Mouse (Mus musculus): ENCODE measurements around the gene Gldc. TPM values are rescaled to one million over a fixed set of nuclear protein-coding genes. Genes with fewer than 3 reads are reported as not detected.

Gene Gldc
- total and polyA plus RNA-seq, 2 experiments from 2014 or later, result 8.7 to 16.6 TPM

DNA sequence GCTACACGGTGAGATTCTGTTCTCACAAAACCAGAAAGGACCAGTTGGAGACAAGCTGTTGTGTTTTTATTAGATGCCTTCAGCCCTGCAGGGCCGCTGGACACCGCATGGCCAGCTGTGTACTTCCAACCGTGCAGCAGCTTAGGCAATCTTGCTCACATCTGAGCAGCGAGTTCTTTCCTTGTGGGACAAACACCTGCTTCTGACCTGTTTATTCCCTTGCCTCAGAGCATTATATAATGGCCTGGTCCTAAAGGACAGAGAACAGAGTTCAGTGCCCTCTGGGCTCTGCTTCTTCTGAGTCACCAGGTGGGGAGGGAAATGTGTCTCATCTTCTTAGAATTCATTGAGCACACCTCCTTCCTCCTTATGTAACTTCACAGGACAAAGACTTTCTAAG lies 12.4 kb downstream of the Gldc start:
- Histone ChIP-seq H3K9ac (replicated peaks; ENCODE audit: low read length) (no peak overlapping the region), H3K9me3 (ENCODE audit: low read length) (no peaks in the 10 kb centered on the region), H3K27me3 (ENCODE audit: insufficient read depth, low read length) (no peaks in the 10 kb centered on the region), H3K36me3 (ENCODE audit: insufficient read depth, low read length) (no peaks in the 10 kb centered on the region), H3K4me2 (ENCODE audit: low read depth, low read length) (no peak overlapping the region), H3K4me3 (ENCODE audit: low read length) (no peak overlapping the region), H3K4me1 (ENCODE audit: insufficient read depth, low read length) (0 out of 2 replicates have a peak, but pooled peaks cover under 1% of the 10 kb centered on the region), H3K27ac (no peak overlapping the region)
- ATAC-seq (no peak), DNase-seq (ENCODE audit: low spot score) (no peak)
- 75% methylated on average over 5 of the region's 5 CpGs for WGBS
- TF ChIP-seq CTCF (IDR thresholded peaks at IDR 0.05; ENCODE audit: low read depth), result no peak

DNA sequence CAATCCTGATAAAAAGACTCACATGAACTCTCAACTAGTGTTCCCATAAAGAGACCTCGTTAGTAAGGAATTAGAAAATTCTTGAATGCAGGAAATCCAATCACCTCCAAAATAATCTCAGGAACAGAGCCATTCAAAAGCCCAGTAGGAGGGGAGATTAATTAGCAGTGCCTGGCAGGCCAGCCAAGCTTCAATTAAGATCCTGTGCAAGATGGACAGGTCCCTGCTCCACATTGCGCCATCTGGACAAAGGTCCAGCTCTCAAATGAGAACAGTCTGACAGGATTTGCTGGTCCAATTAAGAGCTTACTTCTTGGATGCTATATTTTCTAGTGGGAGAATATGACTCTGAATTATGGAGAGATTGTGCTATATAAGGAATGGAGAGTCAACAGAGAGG lies 15.2 kb downstream of the Gldc start:
- no peak overlapping the region for H3K27ac ChIP-seq
- 29% methylated on average over 2 of the region's 2 CpGs for WGBS
- H3K4me1 ChIP-seq (ENCODE audit: insufficient read depth, low read length), result peaks cover 7% of the 10 kb centered on the region; the same call in 1 of the 2 replicates
- peak; percentile 71 for DNase-seq (ENCODE audit: low spot score)
- TF ChIP-seq CTCF (IDR thresholded peaks at IDR 0.05; ENCODE audit: low read depth), result no peak
- no peak overlapping the region for H3K4me3 ChIP-seq (ENCODE audit: low read length)
- ATAC-seq, result 0 out of 2 replicates have a peak, but pooled peaks have one; percentile 43
- no peaks in the 10 kb centered on the region for H3K9me3 ChIP-seq (ENCODE audit: low read length)
- H3K27me3 ChIP-seq (ENCODE audit: insufficient read depth, low read length), result no peaks in the 10 kb centered on the region
- no peaks in the 10 kb centered on the region for H3K36me3 ChIP-seq (ENCODE audit: insufficient read depth, low read length)
- no peak overlapping the region for H3K4me2 ChIP-seq (ENCODE audit: low read depth, low read length)
- no peak overlapping the region for H3K9ac ChIP-seq (replicated peaks; ENCODE audit: low read length)

DNA sequence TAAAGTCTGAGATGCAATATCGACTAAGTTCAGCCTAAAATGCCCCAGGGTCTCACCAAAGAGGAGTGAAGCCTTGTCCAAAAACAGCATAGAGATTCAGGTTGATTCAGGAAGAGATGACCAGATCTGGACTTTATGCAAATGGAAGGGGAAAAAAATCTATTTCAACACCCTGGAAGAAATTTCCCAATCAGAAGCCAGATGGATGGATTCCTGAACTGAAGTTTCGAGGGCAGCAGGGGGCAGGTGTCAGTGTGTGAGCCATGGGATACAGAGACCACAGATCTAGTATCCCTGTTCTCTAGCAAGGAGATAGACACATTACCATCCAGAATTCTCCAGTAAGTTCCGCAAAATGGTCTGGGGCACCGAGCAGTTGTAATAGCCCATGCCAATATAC lies 17.0 kb downstream of the Gldc start:
- 84% methylated on average over 4 of the region's 4 CpGs for WGBS
- no peak for ATAC-seq
- H3K27ac ChIP-seq, result no peak overlapping the region

DNA sequence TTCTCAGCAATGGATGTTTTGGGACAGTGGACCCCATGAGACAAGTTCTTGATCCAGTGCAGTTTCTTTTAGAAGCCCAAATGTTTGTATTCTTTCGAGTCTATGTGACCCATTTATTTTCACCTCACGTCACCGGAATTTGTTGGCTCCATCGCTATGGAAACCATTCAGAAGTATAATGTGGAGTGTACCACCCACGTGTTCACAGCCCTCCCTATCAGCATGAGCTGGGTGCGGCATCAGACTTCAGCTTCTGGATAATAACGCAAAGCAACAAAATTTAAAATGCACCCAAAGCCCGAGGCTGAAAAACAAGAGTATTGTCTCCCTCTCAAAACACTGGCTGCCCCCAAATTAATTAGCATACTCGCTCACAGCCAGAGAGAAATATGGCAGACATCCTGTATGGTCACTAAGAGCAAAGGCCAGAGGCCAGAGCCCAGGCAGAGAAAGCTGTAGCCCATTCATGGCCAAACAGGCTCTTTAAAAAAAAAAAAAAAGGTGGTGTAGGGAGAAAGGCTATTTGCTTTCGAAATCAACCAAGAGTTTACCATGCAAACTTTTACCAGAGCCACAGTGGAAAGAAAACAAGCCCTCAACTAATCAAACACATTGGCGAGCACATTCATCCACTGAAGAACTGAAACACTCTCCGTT lies 18.1 kb downstream of the Gldc start:
- TF ChIP-seq CTCF (IDR thresholded peaks at IDR 0.05; ENCODE audit: low read depth), result no peak
- Histone ChIP-seq H3K4me2 (ENCODE audit: low read depth, low read length) (peak overlapping the region; percentile 33), H3K27me3 (ENCODE audit: insufficient read depth, low read length) (no peaks in the 10 kb centered on the region), H3K9ac (replicated peaks; ENCODE audit: low read length) (no peak overlapping the region), H3K27ac (no peak overlapping the region; the same call in 1 of the 2 replicates), H3K36me3 (ENCODE audit: insufficient read depth, low read length) (no peaks in the 10 kb centered on the region), H3K9me3 (ENCODE audit: low read length) (no peaks in the 10 kb centered on the region), H3K4me1 (ENCODE audit: insufficient read depth, low read length) (peaks cover 7% of the 10 kb centered on the region; the same call in 1 of the 2 replicates), H3K4me3 (ENCODE audit: low read length) (no peak overlapping the region)
- ATAC-seq (peak; percentile 93), DNase-seq (ENCODE audit: low spot score) (peak; percentile 86)
- WGBS, result 17% methylated on average over 12 of the region's 12 CpGs

More for the DNA sequence above, 17.0 kb downstream of the Gldc start:
- peaks cover 7% of the 10 kb centered on the region; the same call in 1 of the 2 replicates for H3K4me1 ChIP-seq (ENCODE audit: insufficient read depth, low read length)
- no peak overlapping the region for H3K9ac ChIP-seq (replicated peaks; ENCODE audit: low read length)
- no peak for DNase-seq (ENCODE audit: low spot score)
- H3K27me3 ChIP-seq (ENCODE audit: insufficient read depth, low read length), result no peaks in the 10 kb centered on the region
- TF ChIP-seq CTCF (IDR thresholded peaks at IDR 0.05; ENCODE audit: low read depth), result no peak
- H3K4me2 ChIP-seq (ENCODE audit: low read depth, low read length), result no peak overlapping the region
- H3K4me3 ChIP-seq (ENCODE audit: low read length), result no peak overlapping the region
- no peaks in the 10 kb centered on the region for H3K36me3 ChIP-seq (ENCODE audit: insufficient read depth, low read length)
- H3K9me3 ChIP-seq (ENCODE audit: low read length), result no peaks in the 10 kb centered on the region

DNA sequence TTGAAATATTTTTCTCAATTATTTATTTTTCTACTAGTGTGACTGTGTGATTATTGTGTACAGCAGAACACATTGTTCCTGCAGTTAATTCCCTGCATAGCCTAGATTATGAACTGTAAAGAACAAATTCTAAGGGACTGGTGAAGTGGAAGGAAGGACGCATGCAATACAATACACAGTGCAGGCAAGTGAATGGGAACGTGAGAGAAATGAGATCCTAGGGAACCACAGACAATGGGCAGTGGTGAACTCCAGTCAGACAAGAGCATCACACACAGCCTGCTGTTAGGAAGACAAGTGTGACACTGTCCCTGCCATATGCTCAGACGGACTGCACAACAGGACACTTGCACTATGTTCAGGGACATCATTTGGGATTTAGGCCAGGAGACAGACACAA lies 21.5 kb downstream of the Gldc start:
- Histone ChIP-seq H3K9ac (replicated peaks; ENCODE audit: low read length) (no peak overlapping the region), H3K9me3 (ENCODE audit: low read length) (no peaks in the 10 kb centered on the region), H3K4me1 (ENCODE audit: insufficient read depth, low read length) (peaks cover 7% of the 10 kb centered on the region; the same call in 1 of the 2 replicates), H3K36me3 (ENCODE audit: insufficient read depth, low read length) (no peaks in the 10 kb centered on the region), H3K27ac (no peak overlapping the region), H3K27me3 (ENCODE audit: insufficient read depth, low read length) (no peaks in the 10 kb centered on the region), H3K4me3 (ENCODE audit: low read length) (no peak overlapping the region), H3K4me2 (ENCODE audit: low read depth, low read length) (no peak overlapping the region)
- DNase-seq (ENCODE audit: low spot score) (no peak), ATAC-seq (peak; percentile 65)
- no peak for TF ChIP-seq CTCF (IDR thresholded peaks at IDR 0.05; ENCODE audit: low read depth)
- whole genome bisulfite sequencing, result 16% methylated on average over 3 of the region's 3 CpGs

DNA sequence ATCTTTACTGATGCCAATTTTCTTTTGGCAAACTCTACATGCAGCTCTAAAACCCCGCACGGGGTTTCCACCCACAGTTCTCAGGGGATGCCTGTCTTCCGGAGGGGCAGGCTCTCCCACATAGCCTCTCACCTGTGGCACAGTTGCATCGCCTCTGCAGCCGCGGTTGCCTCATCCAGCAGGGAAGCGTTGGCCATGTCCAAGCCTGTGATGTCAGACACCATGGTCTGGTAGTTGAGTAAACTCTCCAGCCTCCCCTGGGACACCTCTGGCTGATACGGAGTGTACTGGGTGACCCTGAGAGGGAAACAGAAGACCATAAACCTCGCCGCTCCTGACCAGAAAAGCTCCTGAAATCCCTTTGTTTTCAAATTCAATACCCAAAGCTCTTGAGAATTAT lies 23.9 kb downstream of the Gldc start:
- Histone ChIP-seq H3K36me3 (ENCODE audit: insufficient read depth, low read length) (no peaks in the 10 kb centered on the region), H3K9ac (replicated peaks; ENCODE audit: low read length) (no peak overlapping the region), H3K27me3 (ENCODE audit: insufficient read depth, low read length) (no peaks in the 10 kb centered on the region), H3K9me3 (ENCODE audit: low read length) (no peaks in the 10 kb centered on the region), H3K4me3 (ENCODE audit: low read length) (no peak overlapping the region), H3K4me1 (ENCODE audit: insufficient read depth, low read length) (no peaks in the 10 kb centered on the region), H3K27ac (no peak overlapping the region), H3K4me2 (ENCODE audit: low read depth, low read length) (no peak overlapping the region)
- ATAC-seq (no peak), DNase-seq (ENCODE audit: low spot score) (no peak)
- WGBS, result 88% methylated on average over 10 of the region's 10 CpGs
- no peak for TF ChIP-seq CTCF (IDR thresholded peaks at IDR 0.05; ENCODE audit: low read depth)

DNA sequence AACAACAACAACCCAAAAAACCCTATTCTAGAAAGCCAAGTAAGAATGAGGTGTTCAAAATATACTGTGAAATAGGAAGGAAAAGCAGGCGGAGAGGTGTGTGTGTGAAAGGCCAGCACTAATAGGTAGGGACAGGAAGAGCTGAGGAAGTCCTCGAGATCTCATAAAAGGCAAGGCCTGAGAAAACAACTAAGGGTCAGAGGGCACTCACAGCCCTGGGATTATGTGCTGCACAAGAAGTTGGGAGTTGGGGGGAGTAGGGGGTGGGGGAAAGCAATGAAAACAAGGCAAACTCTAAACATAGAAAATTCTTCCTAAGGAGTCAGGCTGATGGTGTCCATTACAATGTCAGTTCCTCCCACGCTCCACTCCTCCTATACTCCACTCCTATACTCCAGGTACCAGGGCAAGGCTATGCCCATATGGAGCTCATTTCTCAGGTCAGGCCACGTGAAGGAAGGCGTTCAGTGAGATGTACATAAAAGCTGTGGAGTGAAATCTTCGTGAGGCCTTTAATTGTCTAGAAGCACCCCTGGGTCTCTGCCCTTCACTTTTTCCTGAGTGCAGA lies 25.9 kb downstream of the Gldc start:
- Histone ChIP-seq H3K4me2 (ENCODE audit: low read depth, low read length) (no peak overlapping the region), H3K36me3 (ENCODE audit: insufficient read depth, low read length) (no peaks in the 10 kb centered on the region), H3K27ac (no peak overlapping the region), H3K4me3 (ENCODE audit: low read length) (no peak overlapping the region), H3K27me3 (ENCODE audit: insufficient read depth, low read length) (no peaks in the 10 kb centered on the region), H3K9ac (replicated peaks; ENCODE audit: low read length) (no peak overlapping the region), H3K4me1 (ENCODE audit: insufficient read depth, low read length) (no peaks in the 10 kb centered on the region), H3K9me3 (ENCODE audit: low read length) (no peaks in the 10 kb centered on the region)
- ATAC-seq (no peak), DNase-seq (ENCODE audit: low spot score) (no peak)
- WGBS, result 75% methylated on average over 6 of the region's 6 CpGs
- TF ChIP-seq CTCF (IDR thresholded peaks at IDR 0.05; ENCODE audit: low read depth), result no peak
